Mouse (Mus musculus) bone marrow macrophage, adult 2 months (primary cell): ENCODE data around the gene Zmynd11.

ENCODE experiments used
- CTCF ChIP-seq: IDR thresholded peaks from 2 replicates; pipeline ENCODE4 v1.5.1; 2012; ENCODE audit warnings: low read depth, mild to moderate bottlenecking, low read length, moderate library complexity
- POLR2A ChIP-seq: IDR thresholded peaks from 2 replicates; pipeline ENCODE4 v1.6.1; 2012; ENCODE audit warnings: mild to moderate bottlenecking, low read depth, low read length, borderline replicate concordance

- TF ChIP-seq CTCF, result no peak
- no peak for TF ChIP-seq POLR2A
Observed at GRCm38 (mm10) chr13:9749796-9750195, 15.3 kb downstream of the Zmynd11 start.
